Mouse (Mus musculus) kidney, adult 2 months (tissue): ENCODE results near the gene Cab39l. TPM values are rescaled to one million over a fixed set of nuclear protein-coding genes. Genes with fewer than 3 reads are reported as not detected.
"Not testable (repeated sequence)": the region's sequence is repeated elsewhere in the genome, so short reads cannot be mapped to it uniquely, and the experiment has no call there.

Experiments
- DNase-seq: peaks from one replicate; pipeline ENCODE4 v3.0.0; 2021
- H3K27ac ChIP-seq: fragments of 200-500 bp; 2 replicates; pipeline ENCODE4 v1.5.1; 2012; ENCODE audit warnings: low read depth, low read length, control low read depth, inconsistent platforms; ENCODE audit not compliant: insufficient read depth
- H3K27me3 ChIP-seq: fragments of 200-500 bp; replicated peaks from 2 replicates; pipeline ENCODE4 v1.6.1; 2012; ENCODE audit warnings: mild to moderate bottlenecking, moderate library complexity, low read length, inconsistent platforms; ENCODE audit not compliant: control insufficient read depth, insufficient read depth
- H3K36me3 ChIP-seq: fragments of 200-500 bp; 2 replicates; pipeline ENCODE4 v1.6.1; 2012; ENCODE audit warnings: mild to moderate bottlenecking, moderate library complexity, low read length, inconsistent platforms; ENCODE audit not compliant: control insufficient read depth, insufficient read depth
- H3K4me1 ChIP-seq: fragments of 200-500 bp; 2 replicates; pipeline ENCODE4 v1.6.1; 2011; ENCODE audit warnings: low read length; ENCODE audit not compliant: control insufficient read depth, insufficient read depth
- H3K4me3 ChIP-seq: fragments of 200-500 bp; 2 replicates; pipeline ENCODE4 v1.5.1; 2011; ENCODE audit warnings: mild to moderate bottlenecking, low read depth, low read length, control low read depth; ENCODE audit not compliant: insufficient read depth
- CTCF ChIP-seq: fragments of 200-500 bp; conservative IDR thresholded peaks from 2 replicates; pipeline ENCODE4 v1.5.1; 2011; ENCODE audit warnings: low read depth, mild to moderate bottlenecking, control low read depth, low read length, moderate library complexity, mixed read lengths; ENCODE audit not compliant: insufficient read depth, insufficient read length
- POLR2A ChIP-seq: fragments of 200-500 bp; IDR thresholded peaks from one replicate; pipeline ENCODE4 v1.6.1; 2011; ENCODE audit warnings: low read depth, low read length, control low read depth
- WGBS: fragments of 180-500 bp; shearing (Covaris S2); methylation state at CpG from one replicate; pipeline ENCODE4 v1.1.7; 2018; 5-methylcytosine and 5-hydroxymethylcytosine counted together
- polyA plus RNA-seq: library from polyadenylated mRNA; depleted of rRNA; stranded (reverse); fragments of >200 nt; gene quantifications from 2 replicates; pipeline ENCODE4 v1.2.3, GENCODE M21; 2012; rRNA removed

Gene Cab39l
- 19.9 and 24.6 TPM in 2 replicates for polyA plus RNA-seq

DNA sequence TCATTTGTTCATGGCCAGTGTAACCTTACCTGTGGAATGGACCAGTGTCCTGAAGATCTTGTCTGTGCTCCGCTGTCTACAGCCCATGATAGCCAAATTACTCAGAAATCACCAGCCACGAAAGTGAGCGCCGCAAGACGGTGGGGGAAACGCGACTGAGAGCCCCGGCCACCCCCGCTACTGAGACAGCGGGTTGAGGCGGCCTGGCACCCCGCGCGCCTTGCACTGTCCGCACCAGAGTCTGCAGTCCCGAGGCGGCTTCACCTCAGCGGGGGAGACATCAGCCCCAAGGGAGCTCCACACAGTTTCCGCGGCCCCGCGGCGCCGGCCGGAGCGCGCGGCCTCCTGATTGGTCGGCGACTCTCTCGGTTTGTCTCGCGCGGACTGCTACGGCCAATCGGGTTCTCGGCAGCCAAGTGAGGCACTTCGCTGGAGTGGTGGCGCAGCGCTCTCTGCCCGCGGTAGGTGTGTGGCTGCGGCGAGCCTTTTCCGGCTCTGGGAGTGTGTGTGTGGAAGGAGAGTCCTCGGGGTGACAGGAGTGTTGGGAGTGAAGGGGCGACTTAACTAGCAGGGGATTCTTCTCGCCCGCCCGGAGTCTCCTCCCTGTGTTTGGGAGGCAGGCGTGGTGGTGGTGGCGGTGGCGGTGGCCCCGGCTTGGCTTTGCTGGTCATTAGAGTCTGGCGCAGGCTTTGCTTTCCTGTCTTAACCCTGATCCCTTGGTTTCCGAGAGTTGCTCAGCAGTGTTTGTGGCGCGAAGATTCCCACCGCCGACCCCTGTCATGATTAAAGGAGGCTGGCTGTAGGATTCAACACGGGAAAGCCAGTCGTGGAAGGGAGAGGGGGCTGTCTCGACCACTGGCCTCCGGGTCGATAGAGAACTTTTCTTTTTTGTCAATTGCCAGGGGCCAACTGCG is at the start of gene Cab39l, which contains the start of gene Setdb2:
Gene Cab39l (plus strand): TSS at position 415 of the 914 bp plus-strand sequence.
Gene Setdb2 (minus strand): TSS at position 327 of the 914 bp plus-strand sequence.
- H3K27ac ChIP-seq, result peak within 1 kb of the TSS; percentile 73
- TF ChIP-seq POLR2A (peak; percentile 65), CTCF (peak; percentile 39)
- H3K36me3 ChIP-seq, result no peaks in the 10 kb centered on the region
- no peaks in the 10 kb centered on the region for H3K27me3 ChIP-seq
- H3K4me1 ChIP-seq, result peaks cover 2% of the 10 kb centered on the region; the same call in 1 of the 2 replicates
- under 1% methylated on average over 66 of the region's 66 CpGs for WGBS
- H3K4me3 ChIP-seq, result peak within 1 kb of the TSS; percentile 89
- DNase-seq, result peak; percentile 98

DNA sequence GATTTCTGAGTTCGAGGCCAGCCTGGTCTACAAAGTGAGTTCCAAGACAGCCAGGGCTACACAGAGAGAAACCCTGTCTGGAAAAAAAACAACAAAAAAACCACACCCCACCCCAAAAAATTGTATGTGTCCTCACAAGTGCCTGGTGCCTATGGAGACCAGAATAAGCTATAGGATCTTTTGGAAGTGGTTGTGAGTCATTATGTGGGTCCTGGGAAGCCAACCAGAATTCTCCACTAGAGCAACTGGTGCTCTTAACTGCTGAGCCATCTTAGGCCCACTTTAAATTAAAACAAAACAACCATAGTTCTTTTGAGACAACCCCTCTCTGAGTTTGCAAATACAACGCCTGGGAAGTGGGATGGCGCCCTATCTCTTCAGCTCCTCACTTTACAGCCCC is 45.5 kb upstream of the Cab39l start, which contains the start of gene Phf11c:
Gene Phf11c (minus strand): TSS at position 101 of the 400 bp plus-strand sequence.
- H3K36me3 ChIP-seq, result no peaks in the 10 kb centered on the region
- H3K4me1 ChIP-seq, result no peaks in the 10 kb centered on the region
- no peak for TF ChIP-seq CTCF
- no peak for TF ChIP-seq POLR2A
- H3K27me3 ChIP-seq, result no peaks in the 10 kb centered on the region
- H3K27ac ChIP-seq, result no peak within 1 kb of the TSS
- no peak within 1 kb of the TSS for H3K4me3 ChIP-seq
- no peak for DNase-seq
- 92% methylated on average over 3 of the region's 3 CpGs for WGBS

DNA sequence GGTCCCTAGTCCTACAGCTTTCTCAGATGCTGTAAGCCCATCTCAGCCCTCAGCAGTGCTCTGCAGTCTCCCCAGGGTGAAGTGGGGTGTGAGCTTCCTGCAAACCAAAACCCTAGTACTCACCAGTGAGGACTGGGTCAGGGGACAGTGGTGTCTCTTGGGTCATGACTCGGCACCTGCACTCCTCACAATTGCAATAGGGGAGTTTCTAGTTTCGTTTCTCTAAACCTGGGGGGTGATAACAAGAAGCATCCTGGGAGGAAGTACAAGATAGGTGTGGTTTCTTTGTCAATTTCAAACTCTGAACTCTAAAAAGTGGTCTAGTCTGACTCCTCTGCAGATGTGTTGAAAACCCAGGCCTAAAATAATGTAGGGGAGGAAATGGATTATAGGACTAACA is 43.8 kb upstream of the Cab39l start:
- no peaks in the 10 kb centered on the region for H3K27me3 ChIP-seq
- peak; percentile 3 for DNase-seq
- no peak overlapping the region for H3K27ac ChIP-seq
- H3K4me3 ChIP-seq, result no peak overlapping the region
- 68% methylated on average over 2 of the region's 2 CpGs for WGBS
- no peaks in the 10 kb centered on the region for H3K36me3 ChIP-seq
- TF ChIP-seq CTCF (no peak), POLR2A (no peak)
- no peaks in the 10 kb centered on the region for H3K4me1 ChIP-seq

DNA sequence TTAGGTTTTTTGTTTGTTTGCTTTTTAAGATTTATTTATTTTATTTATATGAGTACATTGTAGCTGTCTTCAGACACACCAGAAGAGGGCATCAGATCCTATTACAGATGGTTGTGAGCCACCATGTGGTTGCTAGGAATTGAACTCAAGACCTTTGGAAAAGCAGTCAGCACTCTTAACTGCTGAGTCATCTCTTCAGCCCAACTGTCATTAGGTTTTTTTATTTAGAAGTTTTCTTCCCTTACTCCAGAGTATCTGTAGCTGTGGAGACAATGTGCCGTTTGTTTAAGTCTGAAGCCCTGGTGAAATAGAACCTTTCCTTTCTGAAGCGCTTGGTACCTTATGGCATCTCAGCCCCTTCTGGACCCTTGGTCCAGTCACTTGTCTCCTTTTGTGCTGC is 25.8 kb upstream of the Cab39l start:
- 99% methylated on average over 2 of the region's 2 CpGs for WGBS
- not testable (repeated sequence) for H3K27me3 ChIP-seq, H3K4me3 ChIP-seq, H3K27ac ChIP-seq, H3K4me1 ChIP-seq, DNase-seq, H3K36me3 ChIP-seq

DNA sequence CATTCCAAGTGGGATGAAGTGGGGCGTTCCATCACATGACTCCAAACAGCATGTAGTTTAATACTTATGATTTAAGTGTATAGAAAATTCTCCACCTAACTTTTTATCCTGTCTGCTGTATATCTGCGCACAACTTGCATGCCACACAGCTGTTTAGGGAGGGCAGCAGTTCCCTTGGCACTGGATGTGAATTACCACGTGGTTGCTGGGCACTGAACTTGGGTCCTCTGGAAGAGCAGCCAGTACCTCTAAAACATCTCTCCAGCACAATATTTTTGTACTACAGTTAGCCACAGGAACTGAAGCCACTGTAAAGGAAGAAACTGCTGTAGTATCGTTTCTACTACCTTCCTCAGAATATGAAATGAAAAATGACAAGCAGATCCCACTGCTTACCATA is 22.6 kb upstream of the Cab39l start:
- no peaks in the 10 kb centered on the region for H3K27me3 ChIP-seq
- 86% methylated on average over 4 of the region's 4 CpGs for WGBS
- TF ChIP-seq POLR2A, result no peak
- TF ChIP-seq CTCF, result no peak
- H3K36me3 ChIP-seq, result peaks cover 5% of the 10 kb centered on the region; the same call in 1 of the 2 replicates
- H3K4me1 ChIP-seq, result no peaks in the 10 kb centered on the region
- no peak overlapping the region for H3K27ac ChIP-seq
- DNase-seq, result no peak
- H3K4me3 ChIP-seq, result no peak overlapping the region

DNA sequence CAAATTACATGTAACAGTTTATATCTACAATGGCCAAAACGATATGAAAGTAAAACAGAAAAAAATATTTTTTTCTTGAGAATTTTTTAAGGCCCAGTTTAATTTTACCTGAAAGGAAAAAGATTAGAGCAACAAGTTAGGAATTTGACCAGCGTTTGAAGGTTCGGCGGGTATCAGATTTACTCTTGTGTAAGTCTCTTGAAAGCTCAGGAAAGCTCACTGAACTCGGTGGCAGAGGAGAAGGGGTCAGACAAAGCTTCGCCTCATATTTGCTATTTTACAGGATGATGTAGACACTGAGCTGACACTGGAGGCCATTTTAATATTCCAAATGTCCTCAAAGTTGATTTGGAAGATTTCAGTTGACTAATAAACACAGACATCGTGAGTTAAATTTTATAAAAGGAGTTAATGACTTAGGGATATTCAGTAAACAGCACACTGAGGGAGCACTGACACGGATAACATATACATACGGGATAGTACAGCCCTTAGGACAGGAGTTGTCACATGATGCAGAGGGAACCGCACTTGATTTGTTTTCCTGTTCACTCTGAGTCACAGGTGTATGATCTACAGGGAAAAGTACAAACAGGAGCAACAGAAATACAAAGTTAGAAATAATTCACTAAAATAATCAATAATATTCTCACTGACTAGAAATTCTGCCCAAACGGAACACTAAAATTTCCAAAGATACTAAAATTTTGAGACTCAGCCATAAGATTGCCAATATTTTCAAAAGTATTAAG is 17.7 kb upstream of the Cab39l start:
- TF ChIP-seq CTCF (no peak), POLR2A (no peak)
- 66% methylated on average over 11 of the region's 11 CpGs for WGBS
- H3K4me1 ChIP-seq, result no peaks in the 10 kb centered on the region
- H3K27me3 ChIP-seq, result no peaks in the 10 kb centered on the region
- H3K36me3 ChIP-seq, result no peaks in the 10 kb centered on the region
- H3K4me3 ChIP-seq, result no peak overlapping the region
- no peak for DNase-seq
- no peak overlapping the region for H3K27ac ChIP-seq

DNA sequence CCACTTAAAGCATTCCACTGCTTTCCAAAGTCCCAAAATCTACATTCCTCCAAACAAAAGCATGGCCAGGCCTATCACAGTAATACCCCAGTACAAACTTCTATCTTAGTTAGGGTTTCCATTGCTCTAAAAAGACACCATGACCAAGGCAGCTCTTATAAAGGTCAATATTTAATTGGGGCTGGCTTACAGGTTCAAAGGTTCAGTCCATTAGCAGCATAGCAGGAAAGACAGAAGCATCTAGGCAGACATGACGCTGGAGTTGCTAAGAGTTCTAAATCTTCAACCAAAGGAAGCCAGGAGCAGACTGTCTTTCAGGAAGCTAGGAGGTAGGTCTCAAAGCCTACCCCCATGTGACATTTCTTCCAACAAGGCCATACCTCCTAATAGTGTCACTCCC is 10.2 kb upstream of the Cab39l start:
- Histone ChIP-seq H3K27ac (no peak overlapping the region), H3K27me3 (no peaks in the 10 kb centered on the region), H3K36me3 (no peaks in the 10 kb centered on the region), H3K4me3 (no peak overlapping the region), H3K4me1 (peaks cover 3% of the 10 kb centered on the region)
- WGBS, result 67% methylated on average over 1 of the region's 1 CpGs
- DNase-seq, result peak; percentile 71
- TF ChIP-seq CTCF, result no peak
- TF ChIP-seq POLR2A, result no peak
